Mouse (Mus musculus) testis, adult 2 months (tissue): ENCODE results near the gene Col20a1. TPM values are rescaled to one million over a fixed set of nuclear protein-coding genes. Genes with fewer than 3 reads are reported as not detected.

Experiments
- H3K27ac ChIP-seq: fragments of 200-500 bp; 2 replicates; pipeline ENCODE4 v1.5.1; 2012; ENCODE audit warnings: low read depth, low read length; ENCODE audit not compliant: control insufficient read depth, insufficient read depth
- H3K27me3 ChIP-seq: fragments of 200-500 bp; 2 replicates; pipeline ENCODE4 v1.6.1; 2012; ENCODE audit warnings: mild to moderate bottlenecking, low read length, moderate library complexity; ENCODE audit not compliant: control insufficient read depth, insufficient read depth
- H3K36me3 ChIP-seq: fragments of 200-500 bp; 2 replicates; pipeline ENCODE4 v1.6.1; 2012; ENCODE audit warnings: mild to moderate bottlenecking, low read length; ENCODE audit not compliant: control insufficient read depth, insufficient read depth
- H3K4me1 ChIP-seq: fragments of 200-500 bp; 2 replicates; pipeline ENCODE4 v1.6.1; 2012; ENCODE audit warnings: low read length; ENCODE audit not compliant: control insufficient read depth, insufficient read depth
- H3K4me3 ChIP-seq: fragments of 200-500 bp; 2 replicates; pipeline ENCODE4 v1.5.1; 2012; ENCODE audit warnings: low read depth, mild to moderate bottlenecking, low read length, moderate library complexity, mixed read lengths; ENCODE audit not compliant: control insufficient read depth
- CTCF ChIP-seq: fragments of 200-500 bp; IDR thresholded peaks from 2 replicates; pipeline ENCODE4 v1.5.1; 2012; ENCODE audit warnings: low read depth, mild to moderate bottlenecking, inconsistent platforms, low read length, moderate library complexity; ENCODE audit not compliant: control insufficient read depth, insufficient read depth, insufficient replicate concordance
- POLR2A ChIP-seq: fragments of 200-500 bp; IDR thresholded peaks from 2 replicates; pipeline ENCODE4 v1.6.1; 2012; ENCODE audit warnings: low read depth, mild to moderate bottlenecking, inconsistent platforms, low read length, moderate library complexity; ENCODE audit not compliant: control insufficient read depth
- polyA plus RNA-seq: library from polyadenylated mRNA; depleted of rRNA; stranded (reverse); fragments of >200 nt; gene quantifications from 2 replicates; pipeline ENCODE4 v1.2.3, GENCODE M21; 2012; rRNA removed

Gene Col20a1
- 52.3 and 57.4 TPM in 2 replicates for polyA plus RNA-seq

DNA sequence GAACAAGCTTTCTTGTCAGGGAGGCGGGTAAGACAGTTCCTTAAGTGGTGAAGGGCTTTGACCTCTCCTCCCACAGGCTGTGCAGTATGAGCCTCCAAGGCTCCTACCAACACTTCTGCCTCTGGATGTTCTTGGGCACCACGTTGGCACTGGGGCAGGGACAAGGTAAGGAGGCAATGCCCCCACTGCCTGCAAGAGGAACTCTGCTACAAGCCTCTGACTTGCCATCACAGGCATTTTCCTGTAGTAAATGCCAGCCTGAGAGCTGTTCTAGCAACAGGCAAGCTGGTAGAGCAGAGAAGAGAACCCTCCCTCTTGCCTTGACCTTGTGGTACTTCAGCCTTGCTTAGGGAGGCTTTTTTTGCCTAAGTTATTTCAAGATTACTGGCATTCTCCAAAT lies at the start of gene Col20a1:
TSS of gene Col20a1 (plus strand) at position 87 of the 400 bp plus-strand sequence.
- TF ChIP-seq POLR2A (no peak), CTCF (no peak)
- no peaks in the 10 kb centered on the region for H3K36me3 ChIP-seq
- H3K27ac ChIP-seq, result 0 out of 2 replicates have a peak within 1 kb of the TSS, but pooled peaks have one; percentile 29
- no peaks in the 10 kb centered on the region for H3K27me3 ChIP-seq
- H3K4me1 ChIP-seq, result no peaks in the 10 kb centered on the region
- H3K4me3 ChIP-seq, result no peak within 1 kb of the TSS

GRCm38 (mm10) chr2:180940187-180940586 lies 46.1 kb upstream of the Col20a1 start:
- H3K36me3 ChIP-seq, result no peaks in the 10 kb centered on the region
- no peak overlapping the region for H3K27ac ChIP-seq
- no peaks in the 10 kb centered on the region for H3K27me3 ChIP-seq
- no peak overlapping the region for H3K4me3 ChIP-seq
- TF ChIP-seq CTCF, result no peak
- no peak for TF ChIP-seq POLR2A
- no peaks in the 10 kb centered on the region; the same call in 1 of the 2 replicates for H3K4me1 ChIP-seq

DNA sequence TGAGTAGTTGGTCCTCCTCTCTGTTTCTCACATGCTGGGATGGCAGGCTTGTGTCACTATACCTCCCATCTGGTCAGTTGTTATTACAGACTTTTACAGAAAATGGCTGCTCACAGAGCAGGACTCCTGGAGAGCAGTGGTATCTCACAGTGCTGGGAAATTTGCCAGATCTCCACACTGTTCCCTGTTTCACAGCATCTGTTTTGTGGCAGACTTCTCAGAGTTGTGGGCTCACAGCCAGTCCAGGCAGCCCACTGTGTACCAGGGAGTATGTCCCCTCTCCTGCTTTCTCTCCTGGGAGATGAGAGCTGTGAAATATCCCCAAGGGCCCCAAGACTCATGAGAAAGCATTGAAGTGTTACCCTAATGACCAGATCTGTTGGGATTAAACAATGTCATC lies 44.5 kb upstream of the Col20a1 start:
- no peaks in the 10 kb centered on the region; the same call in 1 of the 2 replicates for H3K4me1 ChIP-seq
- H3K27ac ChIP-seq, result no peak overlapping the region
- TF ChIP-seq POLR2A, result no peak
- TF ChIP-seq CTCF, result no peak
- no peaks in the 10 kb centered on the region for H3K36me3 ChIP-seq
- peak overlapping the region; percentile 37 for H3K4me3 ChIP-seq
- no peaks in the 10 kb centered on the region for H3K27me3 ChIP-seq

GRCm38 (mm10) chr2:180949947-180950346 lies 36.4 kb upstream of the Col20a1 start:
- Histone ChIP-seq H3K4me1 (peaks cover 3% of the 10 kb centered on the region; the same call in 1 of the 2 replicates), H3K36me3 (no peaks in the 10 kb centered on the region), H3K27me3 (no peaks in the 10 kb centered on the region), H3K27ac (no peak overlapping the region), H3K4me3 (no peak overlapping the region)
- TF ChIP-seq CTCF (no peak), POLR2A (no peak)

DNA sequence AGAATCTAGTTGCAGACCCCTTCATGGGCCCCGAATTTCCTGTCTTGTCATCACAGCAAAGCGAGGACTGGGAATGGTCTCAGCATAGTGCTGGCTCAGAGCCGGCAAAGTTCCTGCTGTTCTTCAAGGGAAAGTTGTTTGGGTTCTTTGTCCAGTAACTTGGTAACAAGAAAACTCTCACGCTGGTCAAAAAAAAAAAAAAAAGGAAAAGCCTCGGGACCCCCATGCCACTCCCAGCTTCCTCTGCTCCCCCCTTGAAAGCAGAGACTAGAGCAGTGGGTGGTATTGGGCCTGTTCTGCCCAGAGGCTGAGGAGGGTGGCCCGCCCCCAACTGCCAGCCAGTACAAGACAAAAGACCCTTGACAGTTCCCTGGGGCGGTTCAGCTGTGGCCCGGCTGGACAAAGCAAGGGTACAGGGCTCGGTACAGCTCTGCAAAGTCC lies 33.6 kb upstream of the Col20a1 start:
- Histone ChIP-seq H3K27me3 (no peaks in the 10 kb centered on the region), H3K4me1 (peaks cover 4% of the 10 kb centered on the region; the same call in 1 of the 2 replicates), H3K27ac (no peak overlapping the region), H3K36me3 (no peaks in the 10 kb centered on the region), H3K4me3 (no peak overlapping the region)
- no peak for TF ChIP-seq CTCF
- no peak for TF ChIP-seq POLR2A

DNA sequence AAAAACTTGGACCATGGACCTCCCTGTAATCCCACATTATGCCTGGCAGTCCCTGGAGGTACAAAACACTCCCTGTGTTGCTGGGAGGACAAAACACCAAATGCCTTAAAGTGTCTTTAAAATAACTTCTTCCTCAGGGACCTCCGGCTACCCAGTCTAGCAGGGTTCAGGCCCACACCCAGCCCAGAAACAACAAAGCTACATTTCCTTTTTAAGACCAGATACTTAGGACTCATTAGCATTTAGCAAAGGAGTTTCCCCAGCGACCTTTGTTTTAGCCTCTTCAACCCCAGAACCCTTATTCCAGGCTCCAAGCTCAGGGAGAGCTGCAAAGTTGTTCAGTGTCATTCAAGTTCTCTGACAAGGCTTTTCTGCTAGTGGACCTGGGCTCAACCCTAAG lies 32.7 kb upstream of the Col20a1 start:
- no peaks in the 10 kb centered on the region for H3K36me3 ChIP-seq
- TF ChIP-seq CTCF (no peak), POLR2A (no peak)
- H3K27me3 ChIP-seq, result no peaks in the 10 kb centered on the region
- no peak overlapping the region for H3K4me3 ChIP-seq
- no peak overlapping the region for H3K27ac ChIP-seq
- peaks cover 4% of the 10 kb centered on the region; the same call in 1 of the 2 replicates for H3K4me1 ChIP-seq

DNA sequence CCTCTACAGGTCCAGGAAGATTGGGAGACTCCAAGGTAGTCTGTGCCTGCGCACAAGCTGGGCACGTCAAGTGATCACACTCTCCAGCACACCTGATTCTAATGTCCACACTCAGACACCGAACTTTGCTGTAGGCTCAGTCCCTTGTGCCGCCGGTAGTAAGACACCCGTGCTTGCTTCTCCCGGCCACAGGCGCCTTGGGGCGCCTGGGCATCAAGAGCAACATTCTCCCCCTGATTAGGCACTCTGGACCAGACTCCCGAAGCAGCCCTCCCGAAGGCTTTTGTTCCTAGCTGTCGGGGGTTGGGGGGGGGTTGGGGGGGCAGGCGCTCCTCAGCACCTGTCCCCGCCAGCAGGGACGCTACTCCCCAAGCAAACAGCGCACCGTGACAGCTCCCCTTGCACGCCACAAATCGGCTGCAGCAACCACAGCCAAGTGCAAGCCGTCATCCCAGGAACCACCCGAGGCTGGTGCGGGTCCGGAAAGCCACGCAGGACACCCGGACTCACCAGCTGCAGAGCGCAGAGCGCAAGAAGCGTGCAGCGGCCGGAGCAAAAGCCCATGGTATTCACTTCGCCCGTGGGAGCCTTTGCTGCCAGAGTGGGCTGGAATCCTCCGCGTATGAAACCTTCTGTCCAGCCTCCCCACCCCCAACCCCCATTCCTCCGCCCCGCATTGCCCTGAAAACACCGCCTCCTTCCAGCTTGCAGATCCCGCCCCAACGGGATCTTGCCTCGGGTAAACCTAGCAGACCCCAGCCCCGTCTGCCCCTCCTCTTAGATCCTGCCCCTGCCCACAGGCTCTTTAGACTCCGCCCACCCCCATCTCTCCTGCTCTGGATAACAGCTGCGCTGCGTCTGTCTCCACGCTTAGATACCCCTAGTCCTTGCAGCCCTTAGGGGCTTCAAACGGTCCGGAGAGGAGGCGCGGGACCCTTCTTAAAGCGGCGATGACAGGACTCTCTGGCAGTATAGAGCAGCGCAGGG lies 32.0 kb upstream of the Col20a1 start, which contains the start of gene Nkain4:
TSS of gene Nkain4 (minus strand) at position 639 of the 987 bp plus-strand sequence.
- no peak within 1 kb of the TSS for H3K27ac ChIP-seq
- H3K36me3 ChIP-seq, result no peaks in the 10 kb centered on the region
- TF ChIP-seq POLR2A, result no peak
- TF ChIP-seq CTCF, result peak; percentile 8; the same call in 1 of the 2 replicates
- H3K4me1 ChIP-seq, result peaks cover 4% of the 10 kb centered on the region; the same call in 1 of the 2 replicates
- peak within 1 kb of the TSS; percentile 78 for H3K4me3 ChIP-seq
- no peaks in the 10 kb centered on the region for H3K27me3 ChIP-seq
